Mouse (Mus musculus): ENCODE results near the gene Ankrd39.
A peak's percentile ranks its signal among the peaks of the same experiment; 100 is the strongest.

The Ankrd39 gene

GRCm38 (mm10) chr1:36546888-36547471, at the start of gene Ankrd39:
Ankrd39 (minus strand) TSS chr1:36547445.
- peak; percentile 98 to 99 for DNase-seq

GRCm38 (mm10) chr1:36596114-36596513, 48.9 kb upstream of the Ankrd39 start:
- peak; percentile 75 to 78 for DNase-seq

- no peak for DNase-seq
These were observed 48.1 kb upstream of the Ankrd39 start for GRCm38 (mm10) chr1:36595167-36595931.

DNA sequence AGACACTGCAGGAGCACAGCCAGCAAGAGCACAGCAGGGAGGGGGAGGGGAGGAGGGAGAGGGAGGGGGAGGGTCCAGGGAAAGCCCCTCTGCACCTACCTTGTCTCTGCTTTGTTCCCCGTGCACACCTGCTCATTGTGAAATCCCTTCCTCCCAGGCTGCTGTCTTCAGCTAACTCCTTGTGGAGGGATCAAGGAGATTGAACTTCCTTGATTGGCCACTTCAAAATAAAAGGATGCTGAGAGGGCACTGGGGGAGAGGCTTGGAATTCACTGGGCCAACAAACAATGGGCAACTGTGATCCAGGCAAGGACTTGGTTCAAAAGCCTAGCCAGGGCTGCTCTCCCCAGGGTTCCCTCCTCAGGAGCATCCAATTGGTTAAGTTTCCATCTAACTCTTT, 45.9 kb upstream of the Ankrd39 start:
- no peak for DNase-seq

- no peak for DNase-seq
These were observed 44.2 kb upstream of the Ankrd39 start for GRCm38 (mm10) chr1:36591408-36591807.

DNA sequence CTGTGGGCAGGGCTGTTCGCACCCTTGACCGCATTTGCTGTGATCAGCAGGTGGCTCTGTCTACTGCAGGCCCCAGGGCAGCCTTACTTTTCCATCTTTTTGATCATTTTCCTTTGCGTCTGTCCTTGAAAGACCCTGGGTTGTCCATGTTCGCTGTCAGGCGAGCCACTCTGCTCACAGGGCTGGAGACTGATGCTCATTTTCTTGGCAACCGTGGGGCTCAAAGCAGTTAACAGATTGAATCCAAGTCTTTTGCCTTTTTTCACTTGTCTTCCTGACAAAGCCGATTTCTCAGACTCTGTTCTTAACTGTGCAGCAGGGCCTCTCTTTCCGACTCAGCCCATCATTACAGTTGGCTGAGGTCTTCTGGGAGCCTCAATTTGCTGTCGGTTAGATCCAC, 43.4 kb upstream of the Ankrd39 start:
- DNase-seq = no peak

DNA sequence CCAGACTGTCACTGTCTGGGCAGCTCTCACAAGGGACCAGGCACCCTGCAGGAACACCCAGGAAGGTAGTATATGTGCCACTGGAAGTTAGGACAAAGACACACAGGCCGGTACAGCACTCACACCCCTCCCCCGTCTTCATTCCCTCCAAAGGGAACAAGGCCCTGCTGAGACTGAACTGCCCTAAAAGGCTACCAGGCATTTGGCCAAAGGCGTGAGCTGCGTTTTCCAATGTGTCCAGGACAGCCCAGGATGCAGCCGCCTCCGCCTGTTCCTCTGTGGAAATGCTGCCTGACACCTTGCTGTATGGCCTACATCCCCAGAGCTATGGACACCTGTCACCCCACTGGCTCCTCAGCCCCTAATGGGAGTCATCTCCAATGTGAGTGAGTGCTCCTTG, 42.2 kb upstream of the Ankrd39 start:
- peak; percentile 76 to 86 for DNase-seq

GRCm38 (mm10) chr1:36588476-36589450, 41.5 kb upstream of the Ankrd39 start:
- DNase-seq = peak in 1 of 2 experiments; percentile 42

DNA sequence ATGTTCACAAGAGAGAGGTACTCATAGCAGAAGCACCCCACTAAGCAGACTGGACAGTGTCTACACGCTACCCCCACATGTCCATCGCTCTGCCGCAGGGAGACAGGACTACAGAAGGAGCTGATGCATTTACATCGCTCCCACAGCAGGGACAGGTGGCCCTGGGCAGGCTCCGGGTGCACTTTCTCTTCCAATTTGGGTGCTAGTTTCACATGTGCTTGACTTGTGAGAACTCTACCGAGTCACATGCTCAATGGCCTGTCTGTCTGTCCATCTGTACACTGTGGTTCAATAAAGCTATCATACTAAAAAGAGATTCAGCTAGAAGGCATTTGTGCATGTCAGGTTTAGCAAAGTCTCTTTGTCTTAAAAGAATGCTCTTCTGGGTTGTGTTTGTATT, 40.6 kb upstream of the Ankrd39 start:
- no peak for DNase-seq

DNA sequence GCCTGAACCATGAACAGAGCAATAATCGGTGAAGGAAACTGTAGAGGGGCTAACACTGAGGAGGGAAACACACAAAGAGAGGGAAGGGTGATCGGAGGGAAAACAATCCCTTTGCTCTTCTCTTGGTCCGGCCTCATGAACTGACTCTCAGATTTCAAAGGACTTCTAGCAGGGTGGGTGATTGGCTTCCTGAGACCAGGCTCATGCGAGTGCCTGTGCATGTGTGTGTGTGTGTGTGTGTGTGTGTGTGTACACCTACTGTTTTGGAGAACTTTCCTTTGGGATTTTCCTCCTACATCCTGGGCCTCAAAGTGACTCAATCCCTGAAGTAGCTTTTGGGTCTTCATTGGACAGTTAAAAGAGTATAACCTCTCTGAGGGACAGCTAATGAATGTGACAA, 39.0 kb upstream of the Ankrd39 start:
- DNase-seq = no peak

GRCm38 (mm10) chr1:36583408-36584116, 36.3 kb upstream of the Ankrd39 start:
- no peak for DNase-seq

GRCm38 (mm10) chr1:36582211-36582610, 35.0 kb upstream of the Ankrd39 start:
- no peak for DNase-seq

DNA sequence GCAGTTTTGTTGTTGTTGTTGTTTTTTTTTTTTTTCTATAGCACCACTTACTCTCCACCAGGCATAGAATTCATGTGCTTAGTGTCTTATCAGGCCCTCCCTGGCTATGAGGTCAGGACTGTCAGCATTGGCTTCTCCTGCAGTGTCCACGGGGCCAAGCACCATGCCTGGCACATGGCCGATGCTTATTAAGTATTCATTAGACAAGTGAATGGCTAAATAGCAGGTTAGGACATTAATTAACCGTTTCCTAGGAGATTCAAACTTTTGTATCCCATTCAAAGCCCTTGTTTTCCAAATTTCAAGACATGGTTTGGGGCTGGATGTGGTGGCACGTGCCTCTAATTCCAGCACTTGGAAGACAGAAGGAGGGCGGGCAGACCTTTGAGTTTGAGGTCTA, 34.0 kb upstream of the Ankrd39 start:
- no peak for DNase-seq

- peak in 1 of 2 experiments; percentile 64 for DNase-seq
These were observed 33.4 kb upstream of the Ankrd39 start for GRCm38 (mm10) chr1:36580384-36581207.

- DNase-seq = no peak
These were observed 32.7 kb upstream of the Ankrd39 start for GRCm38 (mm10) chr1:36579974-36580383.

GRCm38 (mm10) chr1:36576991-36577675, 29.9 kb upstream of the Ankrd39 start:
- DNase-seq = no peak

DNA sequence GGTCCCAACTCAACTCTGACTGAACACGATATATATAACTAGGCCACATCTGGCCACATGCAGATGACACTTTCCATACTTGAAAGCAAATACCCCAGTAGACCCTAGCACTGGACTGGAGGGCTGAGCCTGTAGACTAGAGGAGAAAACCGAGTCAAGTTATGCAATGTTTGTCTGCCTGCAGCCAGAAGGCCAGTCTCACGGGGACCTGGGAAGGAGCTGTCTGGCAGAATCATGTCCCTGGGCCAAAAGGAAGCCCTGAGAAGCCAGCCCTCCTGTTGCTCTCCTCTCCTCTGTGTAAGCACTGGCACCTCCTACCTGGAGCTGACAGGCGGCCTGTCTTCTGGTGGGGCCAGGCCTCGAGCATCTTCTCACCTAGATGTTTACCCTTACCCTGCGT, 28.1 kb upstream of the Ankrd39 start:
- no peak for DNase-seq

- DNase-seq = no peak
These were observed 27.1 kb upstream of the Ankrd39 start for GRCm38 (mm10) chr1:36574196-36574955.

DNA sequence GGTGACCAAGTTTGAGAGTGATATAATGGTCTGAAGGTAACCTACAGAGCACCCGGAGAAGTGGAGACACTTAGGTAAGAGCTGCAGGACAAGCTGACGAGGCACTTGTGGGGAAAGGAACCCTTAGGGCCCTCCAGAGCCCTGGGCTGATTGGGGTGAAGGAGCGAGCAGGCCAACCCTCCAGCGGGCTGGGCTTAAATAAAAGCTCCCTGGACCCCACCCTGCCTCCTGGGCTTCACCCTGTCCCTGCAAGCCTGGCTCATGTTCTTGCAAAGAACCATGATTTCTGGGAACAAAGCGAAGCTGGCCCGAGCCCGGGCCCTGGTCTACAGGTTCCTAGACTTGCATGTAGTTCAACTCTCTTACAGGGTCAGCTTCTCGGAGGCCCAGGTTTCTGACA, 26.3 kb upstream of the Ankrd39 start:
- DNase-seq = no peak

DNA sequence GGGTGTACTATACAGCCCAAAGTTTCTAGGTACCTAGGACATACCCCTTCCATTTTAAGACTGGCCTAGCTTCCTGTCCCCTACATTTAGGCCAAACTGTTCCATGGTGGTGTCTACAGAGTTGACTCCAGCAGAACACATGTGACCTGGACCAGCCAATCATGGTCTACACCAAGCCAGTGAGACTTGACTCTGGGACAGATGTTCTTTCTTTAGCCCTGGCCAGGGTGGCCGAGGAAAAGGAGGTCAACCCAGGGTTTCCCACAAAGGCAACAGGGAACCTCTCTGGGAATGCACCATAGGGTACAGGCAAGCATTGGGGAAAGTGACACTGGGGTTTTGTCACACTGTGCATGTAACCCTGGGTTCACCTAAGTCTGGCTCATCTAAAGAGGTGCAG, 25.5 kb upstream of the Ankrd39 start:
- no peak for DNase-seq

All from kidney, postnatal 36 days (tissue).